Mouse (Mus musculus): ENCODE data around the gene Calm2. TPM values are rescaled to one million over a fixed set of nuclear protein-coding genes. Genes with fewer than 3 reads are reported as not detected.

The Calm2 gene
- total RNA-seq, 2 experiments from 2014 or later, result 2,083 to 2,187 TPM

DNA sequence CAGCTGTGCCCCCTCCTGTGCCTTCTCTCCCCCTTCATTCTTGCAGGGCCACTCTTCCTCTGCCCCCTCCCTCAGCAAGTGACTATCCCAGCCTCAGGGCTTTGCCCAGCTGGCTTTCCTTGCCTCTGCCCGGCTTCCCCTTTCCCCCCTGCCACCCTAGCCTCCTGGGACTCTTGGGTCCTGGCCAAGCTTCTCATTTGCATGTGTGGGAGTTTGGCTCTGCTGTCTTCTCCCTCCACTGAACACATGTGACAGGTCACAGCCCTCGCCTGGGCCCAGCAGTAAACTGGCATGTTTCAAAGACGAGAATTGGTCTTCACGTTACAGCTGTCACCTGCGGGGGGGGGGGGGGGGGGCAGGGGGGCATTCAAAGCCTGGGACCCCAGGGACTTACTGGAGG, 59.7 kb downstream of the Calm2 start:
- no peak for TF ChIP-seq CTCF (IDR thresholded peaks at IDR 0.05)
- H3K4me3 ChIP-seq, result no peak overlapping the region
- no peak for DNase-seq (ENCODE audit: extremely low spot score in 1 of 2, low spot score in 2 of 2)
- intact Hi-C loops (cut with DNase I), result no loop called here
- no peak overlapping the region for H3K27ac ChIP-seq

DNA sequence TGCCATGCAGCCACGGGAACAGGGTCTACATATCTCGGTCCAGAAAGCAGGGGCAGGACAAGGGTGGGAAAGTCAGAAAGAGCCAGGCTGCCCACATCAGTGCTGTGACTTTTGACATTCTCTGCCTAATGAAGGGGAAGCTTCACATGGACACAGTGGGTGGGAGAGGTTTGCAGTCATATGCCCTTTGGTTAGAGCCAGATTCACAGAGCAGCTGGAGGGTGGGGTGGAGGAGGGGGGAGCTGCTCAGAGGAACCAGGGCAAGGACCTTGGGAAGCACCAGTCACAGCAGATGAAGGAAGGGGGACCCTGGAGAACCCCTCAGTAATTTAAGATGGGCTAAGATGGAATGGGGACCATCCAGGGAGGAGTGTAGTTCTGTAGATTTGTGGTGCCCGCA, 60.9 kb downstream of the Calm2 start:
- DNase-seq (ENCODE audit: extremely low spot score in 1 of 2, low spot score in 2 of 2), result no peak
- Histone ChIP-seq H3K4me3 (no peak overlapping the region), H3K27ac (no peak overlapping the region)
- intact Hi-C loops (cut with DNase I), result no loop called here
- TF ChIP-seq CTCF (IDR thresholded peaks at IDR 0.05), result no peak

Other genes starting within 250 kb of the Calm2 start
- gene Mcfd2, start 181.0 kb downstream of the Calm2 start, total RNA-seq (2021), result 10 to 100 TPM; 56.6 to 60.0 TPM
- gene Ttc7, start 164.0 kb downstream of the Calm2 start, total RNA-seq (2021), result 10 to 100 TPM; 11.8 to 13.2 TPM
- gene Stpg4, start 19.2 kb downstream of the Calm2 start, total RNA-seq (2021), result not detected
- gene Epcam, start 189.0 kb upstream of the Calm2 start, total RNA-seq (2021), result under 1 TPM in 1 of 2 experiments, not detected in 1; 0.20 TPM
- 10 to 100 TPM; 29.9 to 40.3 TPM for gene Msh2, start 225.4 kb upstream of the Calm2 start, total RNA-seq (2021)

Measured in left cerebral cortex, adult 2 months (tissue).